Mouse (Mus musculus) liver, embryonic 13.5 days (tissue): ENCODE results near the gene Loxl4. TPM values are rescaled to one million over a fixed set of nuclear protein-coding genes. Genes with fewer than 3 reads are reported as not detected.

Experiments
- ATAC-seq: fragments of 200-750 bp; cut with Nextera tagmentation; 2 replicates; pipeline ENCODE4 v1.8.0; 2017; ENCODE audit warnings: low read depth, mild to moderate bottlenecking, moderate number of reproducible peaks, moderate library complexity
- DNase-seq: peaks from one replicate; pipeline ENCODE4 v3.0.0; 2022
- H3K27ac ChIP-seq: fragments of 300-500 bp; sonication (generic); 2 replicates; pipeline ENCODE4 v1.5.1; 2015; ENCODE audit warnings: moderate library complexity, mild to moderate bottlenecking, inconsistent platforms
- H3K27me3 ChIP-seq: fragments of 300-500 bp; sonication (generic); 2 replicates; pipeline ENCODE4 v1.6.1; 2015; ENCODE audit warnings: mild to moderate bottlenecking, inconsistent platforms
- H3K36me3 ChIP-seq: fragments of 300-500 bp; sonication (generic); 2 replicates; pipeline ENCODE4 v1.6.1; 2015; ENCODE audit warnings: mild to moderate bottlenecking, inconsistent platforms
- H3K4me1 ChIP-seq: fragments of 300-500 bp; sonication (generic); replicated peaks from 2 replicates; pipeline ENCODE4 v1.6.1; 2015; ENCODE audit warnings: inconsistent platforms
- H3K4me2 ChIP-seq: fragments of 300-500 bp; sonication (generic); 2 replicates; pipeline ENCODE4 v1.6.1; 2015; ENCODE audit warnings: inconsistent platforms, mild to moderate bottlenecking, moderate library complexity
- H3K4me3 ChIP-seq: fragments of 300-500 bp; sonication (generic); replicated peaks from 2 replicates; pipeline ENCODE4 v1.5.1; 2015; ENCODE audit warnings: mild to moderate bottlenecking, inconsistent platforms
- H3K9ac ChIP-seq: fragments of 300-500 bp; sonication (generic); 2 replicates; pipeline ENCODE4 v1.6.1; 2015; ENCODE audit warnings: mild to moderate bottlenecking, inconsistent platforms
- H3K9me3 ChIP-seq: fragments of 300-500 bp; sonication (generic); replicated peaks from 2 replicates; pipeline ENCODE4 v1.6.1; 2016; ENCODE audit warnings: inconsistent platforms
- WGBS: fragments of 180-500 bp; shearing (Covaris S2); methylation state at CpG from one replicate; pipeline ENCODE4 v1.1.7; 2015; ENCODE audit not compliant: insufficient replicate concordance; 5-methylcytosine and 5-hydroxymethylcytosine counted together
- polyA plus RNA-seq: library from polyadenylated mRNA; unstranded; fragments of >200 nt; fragmentation: Nextera tagmentation; extraction: Ambion mirVana; gene quantifications from 2 replicates; pipeline ENCODE4 v1.2.1, GENCODE M21; 2015

Gene Loxl4
- polyA plus RNA-seq, 1 experiment from 2014 or later = 0.18 TPM

GRCm38 (mm10) chr19:42587704-42588103, 24.9 kb downstream of the Loxl4 start:
- Histone ChIP-seq H3K36me3 (peaks cover 48% of the 10 kb centered on the region), H3K27ac (no peak overlapping the region), H3K4me1 (peaks cover 27% of the 10 kb centered on the region), H3K9ac (no peak overlapping the region), H3K4me2 (no peak overlapping the region), H3K27me3 (no peaks in the 10 kb centered on the region), H3K4me3 (no peak overlapping the region), H3K9me3 (no peaks in the 10 kb centered on the region)
- WGBS = 79% methylated on average over 2 of the region's 2 CpGs
- DNase-seq = no peak
- ATAC-seq = no peak

DNA sequence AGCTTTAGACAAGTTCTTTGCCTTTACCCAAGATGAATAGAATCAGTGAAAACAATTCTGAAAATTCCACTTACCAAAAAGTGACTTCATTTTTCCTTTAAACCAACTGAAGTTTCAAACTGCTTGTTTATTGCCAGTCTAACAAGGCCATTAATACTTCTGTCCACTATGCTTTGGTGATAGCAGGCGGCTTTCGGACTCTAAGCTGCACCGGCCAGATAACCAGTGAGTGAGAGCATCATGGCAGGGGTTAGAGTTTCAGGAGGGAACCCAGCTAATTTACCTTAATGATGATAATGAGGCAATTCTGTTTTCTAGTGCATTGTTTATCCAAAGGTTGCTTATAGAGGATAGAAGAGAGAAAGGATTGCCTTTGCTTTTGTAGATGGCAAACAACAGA, 28.4 kb downstream of the Loxl4 start:
- H3K4me2 ChIP-seq = peak overlapping the region; percentile 12; the same call in 1 of the 2 replicates
- no peaks in the 10 kb centered on the region for H3K9me3 ChIP-seq
- DNase-seq (peak; percentile 49), ATAC-seq (peak; percentile 77)
- H3K4me1 ChIP-seq = peaks cover 40% of the 10 kb centered on the region
- H3K4me3 ChIP-seq = no peak overlapping the region
- H3K36me3 ChIP-seq = peaks cover 29% of the 10 kb centered on the region
- peak overlapping the region; percentile 86 for H3K27ac ChIP-seq
- no peaks in the 10 kb centered on the region for H3K27me3 ChIP-seq
- 51% methylated on average over 3 of the region's 3 CpGs for WGBS
- H3K9ac ChIP-seq = no peak overlapping the region

GRCm38 (mm10) chr19:42583677-42584076, 28.9 kb downstream of the Loxl4 start:
- Histone ChIP-seq H3K4me2 (peak overlapping the region; percentile 42), H3K9ac (peak overlapping the region; percentile 55), H3K4me1 (peaks cover 40% of the 10 kb centered on the region), H3K4me3 (0 out of 2 replicates have a peak overlapping the region, but pooled peaks have one; percentile 10), H3K9me3 (no peaks in the 10 kb centered on the region), H3K27ac (peak overlapping the region; percentile 86), H3K36me3 (peaks cover 29% of the 10 kb centered on the region), H3K27me3 (no peaks in the 10 kb centered on the region)
- peak; percentile 38 for DNase-seq
- ATAC-seq = peak; percentile 81
- 52% methylated on average over 5 of the region's 5 CpGs for WGBS

DNA sequence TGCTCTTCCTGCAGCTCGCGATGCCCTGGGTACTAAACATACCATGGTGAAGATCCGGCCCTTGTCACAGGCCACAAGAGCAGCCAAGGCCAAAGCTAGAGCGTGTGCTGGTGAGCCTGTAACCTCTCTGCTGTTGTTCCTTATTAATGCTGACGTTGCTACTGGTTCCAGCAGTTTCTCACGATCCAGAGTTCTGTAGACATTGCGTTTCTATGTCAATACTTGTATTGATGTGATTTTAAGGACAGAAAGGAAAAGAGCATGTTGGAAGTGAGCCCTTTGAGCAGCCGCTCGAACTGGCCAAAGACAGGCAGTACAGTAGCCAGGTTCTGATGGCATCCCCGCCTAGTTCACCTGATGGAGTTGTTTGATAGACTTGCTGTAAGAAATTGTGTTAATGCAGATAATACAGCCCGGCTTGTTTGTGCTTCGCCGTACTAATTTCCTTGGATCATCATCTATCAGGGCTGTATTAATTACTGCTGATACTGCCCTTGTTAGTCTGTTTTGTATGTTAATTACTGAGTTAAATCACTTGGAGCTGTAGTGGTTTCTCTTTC, 29.7 kb downstream of the Loxl4 start:
- Histone ChIP-seq H3K4me1 (peaks cover 40% of the 10 kb centered on the region), H3K4me3 (no peak overlapping the region), H3K9me3 (no peaks in the 10 kb centered on the region), H3K27ac (peak overlapping the region; percentile 86), H3K27me3 (no peaks in the 10 kb centered on the region), H3K36me3 (peaks cover 29% of the 10 kb centered on the region), H3K4me2 (peak overlapping the region; percentile 42), H3K9ac (peak overlapping the region; percentile 55)
- WGBS = 63% methylated on average over 13 of the region's 13 CpGs
- DNase-seq = peak; percentile 31
- ATAC-seq = peak; percentile 70

DNA sequence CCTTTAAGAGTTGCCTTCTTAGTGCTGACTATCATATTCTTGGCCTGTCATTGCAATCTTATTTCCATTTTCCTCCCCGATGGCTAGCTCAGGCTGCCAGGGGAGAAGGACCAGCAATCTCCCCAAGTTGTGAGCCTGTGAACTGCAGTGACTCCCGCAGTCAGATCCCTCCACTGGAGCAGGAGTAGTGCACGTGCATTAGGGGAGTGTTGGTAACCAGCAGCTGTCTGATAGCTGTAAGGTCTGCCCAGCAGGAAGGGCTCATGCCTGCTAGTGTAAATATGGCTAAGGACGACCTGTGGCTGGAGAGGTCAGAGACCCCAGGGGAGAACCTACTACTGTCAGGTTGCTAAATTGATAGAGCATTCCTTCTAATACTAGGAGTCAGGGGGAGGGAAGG, 31.9 kb downstream of the Loxl4 start:
- DNase-seq = no peak
- H3K4me3 ChIP-seq = no peak overlapping the region
- peaks cover 40% of the 10 kb centered on the region for H3K4me1 ChIP-seq
- no peak overlapping the region for H3K4me2 ChIP-seq
- WGBS = 52% methylated on average over 4 of the region's 4 CpGs
- no peak overlapping the region for H3K9ac ChIP-seq
- no peak for ATAC-seq
- H3K27ac ChIP-seq = no peak overlapping the region
- H3K27me3 ChIP-seq = no peaks in the 10 kb centered on the region
- H3K36me3 ChIP-seq = peaks cover 18% of the 10 kb centered on the region
- no peaks in the 10 kb centered on the region for H3K9me3 ChIP-seq

GRCm38 (mm10) chr19:42578631-42579030, 34.0 kb downstream of the Loxl4 start:
- Histone ChIP-seq H3K4me2 (no peak overlapping the region), H3K4me3 (no peak overlapping the region), H3K27me3 (no peaks in the 10 kb centered on the region), H3K36me3 (peaks cover 10% of the 10 kb centered on the region), H3K9ac (no peak overlapping the region), H3K27ac (no peak overlapping the region), H3K9me3 (no peaks in the 10 kb centered on the region), H3K4me1 (peaks cover 34% of the 10 kb centered on the region)
- 86% methylated on average over 4 of the region's 4 CpGs for WGBS
- ATAC-seq = no peak
- DNase-seq = no peak

- no peak overlapping the region for H3K9ac ChIP-seq
- H3K27ac ChIP-seq = no peak overlapping the region
- no peaks in the 10 kb centered on the region for H3K9me3 ChIP-seq
- peaks cover 17% of the 10 kb centered on the region for H3K4me1 ChIP-seq
- no peak overlapping the region for H3K4me3 ChIP-seq
- no peak overlapping the region for H3K4me2 ChIP-seq
- DNase-seq = no peak
- no peaks in the 10 kb centered on the region for H3K27me3 ChIP-seq
- H3K36me3 ChIP-seq = no peaks in the 10 kb centered on the region
- 75% methylated on average over 1 of the region's 1 CpGs for WGBS
- ATAC-seq = no peak
Measured at GRCm38 (mm10) chr19:42576856-42577255, 35.8 kb downstream of the Loxl4 start.

DNA sequence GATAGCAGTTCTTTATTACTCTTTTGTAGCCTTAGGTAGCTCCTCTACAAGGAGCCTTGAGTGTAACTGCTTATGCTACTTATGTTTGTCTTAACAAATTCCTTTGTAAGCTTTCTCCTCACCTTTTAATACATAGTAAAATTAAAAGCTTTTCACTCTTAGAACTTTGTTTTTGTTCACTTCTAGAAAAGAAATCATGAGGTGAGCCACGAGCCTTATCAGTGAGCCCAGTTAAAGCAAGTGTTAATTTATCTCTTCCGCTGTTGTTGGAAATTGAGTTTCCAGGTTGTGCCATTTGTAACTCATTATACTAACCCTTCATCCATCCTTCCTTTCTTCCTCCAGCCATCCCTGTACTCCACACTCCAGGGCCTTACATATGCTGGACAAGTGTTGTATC, 37.3 kb downstream of the Loxl4 start:
- Histone ChIP-seq H3K9ac (no peak overlapping the region), H3K27me3 (no peaks in the 10 kb centered on the region), H3K9me3 (no peaks in the 10 kb centered on the region), H3K4me2 (no peak overlapping the region), H3K4me1 (peaks cover 12% of the 10 kb centered on the region), H3K36me3 (no peaks in the 10 kb centered on the region), H3K4me3 (no peak overlapping the region), H3K27ac (no peak overlapping the region)
- no peak for DNase-seq
- WGBS = 38% methylated on average over 2 of the region's 2 CpGs
- ATAC-seq = no peak

DNA sequence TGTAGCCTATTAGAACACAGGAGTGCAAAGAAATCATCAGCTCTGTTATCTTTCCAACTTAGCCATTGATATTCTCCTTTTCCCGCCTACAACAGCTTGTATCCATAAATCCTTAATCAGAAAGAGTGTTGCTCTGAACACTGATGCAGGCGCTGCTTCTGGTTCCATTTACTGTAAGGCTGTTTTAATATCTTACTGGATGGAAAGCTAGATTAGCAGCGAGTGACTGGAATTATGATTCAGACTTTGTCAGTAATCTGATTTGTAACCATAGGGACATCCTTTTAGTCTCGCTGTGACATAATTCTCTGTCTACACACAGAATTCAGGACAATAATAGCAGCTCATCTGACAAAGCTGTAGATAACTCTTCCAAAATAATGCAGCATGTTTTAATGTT, 41.3 kb downstream of the Loxl4 start:
- Histone ChIP-seq H3K9me3 (no peaks in the 10 kb centered on the region), H3K36me3 (no peaks in the 10 kb centered on the region), H3K9ac (no peak overlapping the region), H3K4me1 (peaks cover 12% of the 10 kb centered on the region), H3K4me2 (no peak overlapping the region), H3K27ac (no peak overlapping the region), H3K4me3 (no peak overlapping the region), H3K27me3 (no peaks in the 10 kb centered on the region)
- DNase-seq (no peak), ATAC-seq (no peak)
- WGBS = 76% methylated on average over 4 of the region's 4 CpGs

DNA sequence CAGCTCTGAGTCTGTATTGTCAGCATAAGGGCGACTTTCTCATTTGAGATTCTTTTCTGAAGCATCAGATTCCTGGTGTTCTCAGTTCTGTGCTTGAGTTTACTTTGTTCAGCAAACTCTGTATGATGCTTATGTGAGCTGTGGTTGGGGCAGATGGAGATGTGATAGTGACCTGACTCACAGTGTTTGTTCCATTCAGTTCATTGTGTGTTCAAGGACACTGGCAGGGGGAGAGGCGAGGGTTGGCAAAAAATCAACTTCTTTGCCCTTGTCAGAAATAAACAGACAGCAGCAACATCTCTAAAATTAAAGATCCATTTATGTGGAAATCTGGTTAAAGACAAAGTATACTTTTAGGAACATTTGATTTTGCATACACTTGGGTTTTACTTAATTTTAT, 43.5 kb downstream of the Loxl4 start:
- ATAC-seq (no peak), DNase-seq (no peak)
- Histone ChIP-seq H3K36me3 (peaks cover 3% of the 10 kb centered on the region; the same call in 1 of the 2 replicates), H3K4me3 (no peak overlapping the region), H3K27me3 (no peaks in the 10 kb centered on the region), H3K4me2 (no peak overlapping the region), H3K9me3 (no peaks in the 10 kb centered on the region), H3K27ac (no peak overlapping the region), H3K9ac (no peak overlapping the region), H3K4me1 (no peaks in the 10 kb centered on the region)
- 71% methylated on average over 2 of the region's 2 CpGs for WGBS

DNA sequence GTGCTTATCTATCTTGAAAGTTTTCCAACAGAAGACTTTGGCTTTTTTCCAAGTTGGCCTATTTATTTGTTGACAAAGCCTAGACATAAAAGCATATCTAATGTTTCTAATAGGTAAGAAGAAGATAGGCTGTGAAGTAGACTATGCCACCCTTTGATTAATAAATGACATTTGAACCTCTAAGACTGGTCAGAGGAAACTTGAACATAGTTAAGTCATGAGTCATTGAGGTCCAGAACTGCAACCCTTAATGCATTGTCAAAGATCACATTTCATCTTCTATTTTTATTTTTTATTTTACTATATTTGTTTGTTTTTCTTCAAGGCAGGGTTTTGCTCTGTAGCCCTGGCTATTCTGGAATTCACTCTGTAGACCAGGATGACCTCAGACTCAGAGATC, 45.6 kb downstream of the Loxl4 start:
- H3K27ac ChIP-seq = no peak overlapping the region
- DNase-seq (no peak), ATAC-seq (no peak)
- H3K27me3 ChIP-seq = no peaks in the 10 kb centered on the region
- H3K9ac ChIP-seq = no peak overlapping the region
- no peak overlapping the region for H3K4me3 ChIP-seq
- H3K36me3 ChIP-seq = peaks cover 19% of the 10 kb centered on the region
- H3K9me3 ChIP-seq = no peaks in the 10 kb centered on the region
- no peak overlapping the region for H3K4me2 ChIP-seq
- H3K4me1 ChIP-seq = no peaks in the 10 kb centered on the region

DNA sequence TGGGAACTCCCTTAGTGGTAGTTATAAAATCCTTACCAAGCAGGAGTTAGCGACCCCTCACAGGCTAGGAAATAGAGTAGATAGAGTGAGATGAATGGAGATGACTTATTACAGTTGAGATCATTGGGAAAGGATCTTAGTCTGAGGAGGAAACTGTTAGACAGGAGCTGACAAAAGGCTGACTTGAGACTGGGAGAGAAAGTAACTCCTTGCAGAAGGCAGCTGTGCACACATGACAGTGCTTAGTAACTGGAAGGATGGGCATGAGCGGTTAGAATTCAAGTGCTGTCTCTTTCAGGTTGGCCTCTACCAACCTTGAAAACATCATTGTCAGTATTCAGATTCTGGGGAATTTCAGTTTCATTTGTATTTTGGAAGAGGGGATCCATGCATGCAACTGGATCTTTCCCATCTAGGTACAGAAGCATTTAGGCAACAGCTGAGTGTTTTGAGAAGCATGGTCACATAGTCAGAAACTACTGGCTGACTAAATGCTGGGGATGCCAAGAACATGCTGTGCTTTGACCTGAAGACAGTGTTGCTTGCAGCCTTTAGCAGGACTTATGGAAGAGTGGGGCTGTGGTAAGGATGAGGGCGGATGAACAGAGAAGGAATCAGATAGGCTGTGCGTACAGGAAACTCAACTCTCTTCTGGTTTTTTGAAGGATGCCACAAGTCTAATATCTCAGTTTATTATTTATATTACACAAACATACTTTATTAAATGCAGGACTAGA, 46.2 kb downstream of the Loxl4 start:
- peaks cover 19% of the 10 kb centered on the region for H3K36me3 ChIP-seq
- H3K9me3 ChIP-seq = no peaks in the 10 kb centered on the region
- H3K27ac ChIP-seq = no peak overlapping the region
- no peak overlapping the region for H3K4me3 ChIP-seq
- no peaks in the 10 kb centered on the region for H3K4me1 ChIP-seq
- H3K4me2 ChIP-seq = no peak overlapping the region
- no peak for DNase-seq
- ATAC-seq = no peak
- no peaks in the 10 kb centered on the region for H3K27me3 ChIP-seq
- WGBS = 79% methylated on average over 4 of the region's 4 CpGs
- H3K9ac ChIP-seq = no peak overlapping the region
